Mouse (Mus musculus) telencephalon, adult 2 months (tissue): Measurements from ENCODE around the gene Hadh.

Source experiments
- DNase-seq: peaks from one replicate; pipeline ENCODE4 v3.0.0-alpha.2; 2011; ENCODE audit warnings: low read depth, low spot score

Hadh gene

GRCm38 (mm10) chr3:131271559-131272373 lies at the start of gene Hadh:
Gene Hadh (minus strand): TSS chr3:131272101.
- peak; percentile 50 for DNase-seq

DNA sequence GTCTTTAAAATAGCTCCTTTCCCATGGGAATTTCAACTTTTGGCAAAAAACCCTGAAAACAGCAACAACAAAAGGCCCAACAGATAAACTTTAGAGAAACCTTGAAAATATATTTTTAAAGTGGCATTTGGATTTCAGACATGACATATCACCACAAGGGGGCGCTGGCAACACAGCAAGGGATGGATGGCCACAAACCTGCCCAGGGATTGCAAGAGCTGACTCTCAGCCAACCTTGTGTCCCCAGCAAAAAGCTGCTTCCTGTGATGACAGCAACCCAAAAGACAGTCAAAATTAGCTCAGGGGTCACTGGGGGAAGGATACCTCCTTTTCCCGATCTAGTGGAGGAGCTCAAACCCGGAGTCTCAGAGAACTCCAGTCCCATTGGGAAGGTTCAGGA lies 48.3 kb upstream of the Hadh start:
- peak; percentile 43 for DNase-seq

GRCm38 (mm10) chr3:131318211-131318610 lies 46.3 kb upstream of the Hadh start:
- DNase-seq, result no peak

- DNase-seq, result no peak
These were observed 45.2 kb upstream of the Hadh start for GRCm38 (mm10) chr3:131317126-131317525.

- DNase-seq, result no peak
These were observed 44.1 kb upstream of the Hadh start for GRCm38 (mm10) chr3:131315957-131316510.

DNA sequence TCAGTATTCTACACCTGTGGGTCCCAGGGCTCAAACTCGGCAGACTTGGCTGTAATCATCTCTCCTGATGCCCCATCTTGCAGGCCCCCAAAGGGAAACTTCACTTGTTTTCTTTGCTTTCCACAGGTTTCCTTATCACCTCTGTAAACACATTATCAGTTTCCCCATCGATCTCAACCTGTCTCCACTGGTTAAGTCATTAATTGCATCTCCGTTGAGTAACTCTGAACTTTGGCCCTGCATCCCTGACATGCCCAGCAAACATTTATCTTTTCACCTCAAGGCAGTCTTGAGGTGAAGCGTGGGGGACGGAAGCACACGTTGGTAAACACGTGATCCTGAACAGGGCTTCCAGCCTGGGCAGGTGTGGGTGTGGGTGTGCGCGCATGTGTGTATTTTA lies 40.4 kb upstream of the Hadh start:
- no peak for DNase-seq

DNA sequence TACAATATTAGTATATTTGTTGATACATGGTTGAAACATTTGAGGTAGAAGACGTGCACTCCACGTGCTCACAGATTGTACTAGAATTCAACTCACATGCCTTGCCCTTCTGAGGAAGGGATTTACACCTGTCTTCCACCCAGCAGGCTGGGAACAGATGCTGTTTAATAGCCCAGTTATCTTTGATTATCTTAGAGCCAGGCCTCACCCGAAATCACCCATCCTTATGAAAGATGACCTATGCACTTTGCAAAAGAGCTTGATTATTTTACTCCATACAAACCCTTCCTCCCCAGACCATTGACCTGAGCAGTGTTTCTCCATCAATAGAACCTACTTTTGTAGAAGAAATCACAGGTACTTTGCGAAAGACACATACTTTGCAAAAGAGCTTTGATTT lies 38.7 kb upstream of the Hadh start:
- no peak for DNase-seq

DNA sequence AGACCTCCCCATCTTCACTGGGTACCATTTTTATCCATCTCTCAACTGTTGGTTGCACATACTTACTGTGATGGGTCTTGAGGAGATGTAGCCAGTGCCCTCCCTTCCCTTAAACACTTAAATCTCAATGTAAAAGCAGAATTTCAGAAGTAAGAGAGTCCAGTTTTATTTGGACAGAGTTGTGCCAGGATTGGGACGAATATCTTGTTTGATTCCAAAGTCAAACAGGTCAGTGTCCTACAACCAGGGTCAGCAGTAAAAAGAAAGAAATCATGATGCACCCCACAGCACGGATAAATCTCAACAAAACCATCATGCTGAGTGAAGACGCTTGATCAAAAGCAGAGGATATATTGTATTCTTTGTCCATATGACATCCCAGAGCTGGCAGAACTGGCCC lies 35.9 kb upstream of the Hadh start:
- no peak for DNase-seq

- no peak for DNase-seq
These were observed 34.4 kb upstream of the Hadh start for GRCm38 (mm10) chr3:131306255-131306654.

DNA sequence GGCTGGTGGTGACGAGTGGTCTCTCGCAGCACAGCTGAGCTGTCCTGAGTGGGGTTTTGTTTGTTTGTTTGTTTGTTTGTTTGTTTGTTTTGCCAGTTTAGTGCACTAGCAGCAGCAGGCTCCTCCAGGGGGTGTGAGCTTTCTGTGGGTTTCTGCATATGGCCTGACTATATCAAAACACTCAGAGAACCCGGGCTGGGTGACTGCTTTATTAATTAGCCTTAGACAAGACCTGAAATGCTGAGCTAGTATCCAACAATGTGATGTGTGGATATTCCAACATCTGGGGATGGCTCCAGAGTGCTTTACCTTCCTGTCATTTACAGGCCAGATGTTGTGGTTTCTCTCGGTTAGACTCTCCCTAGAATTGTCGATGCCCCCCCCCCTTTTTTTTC lies 31.4 kb upstream of the Hadh start:
- DNase-seq, result no peak

DNA sequence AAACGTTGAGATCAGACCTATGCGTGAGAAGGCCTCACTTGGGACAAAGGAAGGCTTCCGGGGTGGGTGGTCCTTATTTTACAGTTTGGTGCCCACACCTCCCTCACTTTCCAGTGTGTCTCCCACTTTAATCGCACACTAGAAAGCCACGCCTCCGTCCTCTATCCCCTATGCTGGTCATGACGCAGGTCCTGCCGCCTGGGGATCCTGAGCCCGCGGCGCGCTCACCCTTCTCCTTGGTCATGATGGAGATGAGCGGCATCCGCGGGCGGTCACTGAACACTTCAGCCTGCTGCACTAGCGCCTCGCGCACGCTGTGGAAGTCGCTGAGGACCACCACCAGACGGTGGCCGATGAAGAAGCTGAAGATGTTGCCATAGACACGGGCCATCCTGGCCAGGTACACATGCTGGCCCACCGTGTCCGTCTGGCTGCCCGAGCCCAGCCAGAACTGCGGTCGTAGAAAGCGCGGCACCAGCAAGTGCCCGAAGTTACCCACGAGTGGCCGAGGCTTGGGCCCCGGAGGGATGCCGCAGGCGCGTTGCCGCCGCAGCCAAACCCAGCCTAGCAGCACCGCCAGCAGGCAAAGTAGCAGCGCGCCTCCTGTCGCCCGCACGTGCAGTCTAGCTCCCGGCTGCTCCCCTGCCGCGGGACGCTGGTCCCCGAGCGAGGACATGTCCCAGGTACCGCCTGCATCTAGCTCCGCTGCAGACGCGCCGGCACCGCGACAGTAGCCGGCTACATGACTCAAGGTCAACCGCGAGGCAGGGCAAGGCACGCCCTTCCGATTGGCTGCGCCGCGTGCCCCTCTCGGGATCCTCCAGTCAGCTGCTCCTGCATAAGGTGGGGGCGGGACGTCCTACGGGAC lies 30.8 kb upstream of the Hadh start, which contains the start of gene Cyp2u1:
Gene Cyp2u1, minus strand, starts transcription at position 776 of the 868 bp plus-strand sequence.
- peak; percentile 83 for DNase-seq

GRCm38 (mm10) chr3:131299908-131300307 lies 28.0 kb upstream of the Hadh start:
- peak; percentile 29 for DNase-seq

DNA sequence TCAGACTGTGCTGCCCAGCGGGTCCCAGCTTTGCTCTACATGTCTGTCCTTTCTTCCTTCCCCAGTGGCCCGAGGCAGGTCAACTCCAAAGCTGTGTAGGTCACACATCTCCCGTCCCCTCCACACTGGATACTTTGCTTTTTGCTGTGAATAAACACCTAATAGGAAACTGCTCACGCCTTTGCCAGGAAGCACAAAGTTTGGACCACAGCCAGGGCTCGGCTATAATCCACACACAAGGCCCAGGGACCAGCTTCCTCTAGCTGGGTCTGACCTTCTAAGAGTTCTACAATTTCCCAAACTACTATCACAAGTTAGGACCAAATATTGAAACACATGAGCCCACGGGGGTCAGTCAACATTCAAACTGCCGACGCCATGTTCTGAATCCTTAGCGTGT lies 27.2 kb upstream of the Hadh start:
- no peak for DNase-seq

- DNase-seq, result no peak
These were observed 25.0 kb upstream of the Hadh start for GRCm38 (mm10) chr3:131296893-131297292.

DNA sequence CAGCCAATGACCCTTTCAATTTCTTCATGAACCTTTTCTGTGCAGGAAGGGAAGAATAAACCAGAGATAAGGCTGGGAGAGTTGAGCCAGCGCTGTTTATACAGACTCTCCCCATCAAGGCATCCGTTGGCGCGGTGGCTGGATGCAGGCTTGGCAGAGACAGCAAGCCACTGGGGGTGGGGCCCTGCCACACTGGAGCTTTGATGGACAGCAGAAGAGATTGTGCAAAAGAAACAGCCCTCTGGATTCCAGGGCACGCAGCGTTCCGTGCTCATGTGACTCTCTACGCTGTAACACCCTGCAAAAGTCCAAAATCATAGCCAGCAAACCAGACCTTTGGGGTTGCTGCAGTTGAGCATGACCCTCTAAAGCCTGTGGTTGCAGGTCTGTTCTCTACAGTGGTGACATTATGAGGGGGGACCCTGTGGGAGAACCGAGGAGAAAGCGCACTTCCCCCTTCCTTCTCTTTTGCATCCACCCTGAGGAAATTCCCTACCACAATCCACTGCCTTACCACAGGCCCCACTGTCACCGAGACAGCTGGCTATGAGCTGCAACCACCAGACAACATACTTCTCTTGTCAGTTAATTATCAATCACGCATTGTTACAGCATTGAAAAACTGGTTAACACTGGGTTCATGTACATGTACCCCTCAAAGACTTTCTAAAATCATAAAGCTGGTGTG lies 23.8 kb upstream of the Hadh start:
- no peak for DNase-seq

DNA sequence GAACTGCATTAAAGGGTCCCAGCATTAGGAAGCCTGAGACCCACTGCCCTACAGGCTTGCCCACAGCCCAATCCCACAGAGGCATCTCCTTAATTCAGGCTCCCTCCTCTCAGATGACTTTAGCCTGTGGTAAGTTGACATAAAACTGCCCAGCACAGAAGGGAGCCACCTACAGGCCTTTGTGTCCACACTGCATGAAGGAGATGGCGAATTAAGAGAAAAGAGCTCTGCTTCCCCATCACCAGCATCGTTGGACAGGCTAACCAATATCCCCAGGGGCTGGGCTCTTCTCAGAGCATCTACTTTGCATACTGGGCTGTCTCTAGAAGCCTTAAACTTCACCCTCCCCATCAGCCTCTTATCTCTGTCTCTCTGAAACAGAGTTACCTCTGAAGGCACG lies 22.6 kb upstream of the Hadh start:
- DNase-seq, result no peak

DNA sequence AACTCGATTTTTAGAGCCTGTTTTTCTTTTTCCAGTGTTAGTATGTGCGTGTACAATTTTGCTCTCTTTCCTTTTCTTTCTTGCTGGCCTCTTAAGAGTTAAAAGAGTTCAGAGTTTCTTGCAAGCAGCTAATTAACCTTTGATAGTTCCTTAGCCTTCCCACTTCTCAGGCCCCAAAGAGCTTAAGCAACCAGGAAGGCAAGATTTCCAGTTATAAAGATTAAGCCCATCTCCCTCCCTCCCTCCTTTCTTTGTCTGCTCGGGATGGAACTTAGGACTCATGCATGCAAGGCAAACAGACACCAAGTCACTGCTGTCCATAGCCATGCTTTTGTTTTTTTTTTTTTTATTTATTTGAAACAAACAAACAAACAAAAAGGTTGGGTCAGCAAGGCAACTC lies 21.1 kb upstream of the Hadh start:
- DNase-seq, result no peak

- no peak for DNase-seq
These were observed 20.4 kb upstream of the Hadh start for GRCm38 (mm10) chr3:131292349-131292748.

DNA sequence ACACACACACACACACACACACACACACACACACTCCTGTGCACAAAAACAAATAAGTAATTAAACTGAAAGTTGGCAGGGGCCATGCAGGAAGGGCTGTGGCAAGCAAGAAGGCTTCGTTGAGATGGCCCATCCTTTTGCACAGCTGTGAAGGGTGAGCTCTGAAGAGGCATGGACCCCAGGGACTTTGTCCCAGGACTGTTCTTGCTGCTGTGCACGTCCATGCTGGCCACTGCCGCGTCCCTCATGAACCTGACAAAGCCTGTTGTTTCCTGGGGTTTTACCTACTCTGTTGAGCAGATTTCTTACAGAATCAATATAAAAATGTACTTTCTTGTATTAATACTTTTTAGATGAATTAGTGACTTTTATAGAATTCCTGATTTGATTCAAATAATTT lies 20.0 kb upstream of the Hadh start:
- DNase-seq, result no peak

GRCm38 (mm10) chr3:131274151-131274550 lies 2.2 kb upstream of the Hadh start:
- DNase-seq, result no peak

DNA sequence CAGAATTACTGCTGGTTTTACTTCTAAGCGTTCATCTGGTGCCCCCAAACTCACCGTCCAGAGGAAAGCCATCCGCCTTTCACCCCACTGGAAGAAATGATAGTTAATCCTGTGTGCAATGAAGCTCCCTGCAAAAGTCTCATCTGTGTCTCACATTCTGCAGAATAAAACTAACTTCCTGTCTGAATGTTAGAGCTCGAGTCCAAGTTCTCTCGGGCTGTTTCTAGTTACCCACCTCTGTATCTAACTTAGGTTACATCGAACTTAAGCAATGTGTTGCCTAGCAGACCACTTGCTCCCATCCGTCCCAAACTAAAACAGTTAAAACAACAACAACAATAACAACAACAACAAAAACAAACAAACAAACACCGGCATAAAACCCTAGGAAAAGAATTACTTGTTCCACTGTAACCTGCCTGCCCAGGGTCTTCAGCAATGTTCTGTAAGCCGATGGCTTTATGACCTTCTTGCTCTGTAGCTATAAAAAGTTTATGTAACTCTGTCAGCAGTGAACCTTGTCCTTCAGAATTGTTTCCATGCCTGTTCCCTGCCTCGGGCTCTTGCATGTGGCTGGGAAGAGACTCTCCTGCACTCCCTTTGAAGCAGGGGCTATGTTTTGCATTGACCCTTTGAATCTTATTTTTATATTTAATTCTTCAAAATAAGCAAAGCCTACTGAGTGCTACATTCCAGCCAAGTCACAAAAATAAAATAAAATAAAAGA lies 636 bp upstream of the Hadh start:
- DNase-seq, result no peak
